Mouse (Mus musculus) megakaryocyte-erythroid progenitor cell, adult 5-6 weeks (primary cell): ENCODE results near the gene Gm21905. TPM values are rescaled to one million over a fixed set of nuclear protein-coding genes. Genes with fewer than 3 reads are reported as not detected.

Experiments
- total RNA-seq, 2 experiments: library from RNA; stranded (forward) in 1 of 2; stranded (reverse) in 1 of 2; fragments of 200-1000, 215-1000 nt in 1 of 2; fragments of >200 nt in 1 of 2; fragmentation: Nextera tagmentation in 1 of 2; gene quantifications; 2 replicates each; pipeline ENCODE4 v1.2.3; 2014 to 2017

Gm21905 gene
- total RNA-seq, 2 experiments from 2014 or later, result not detected

Other genes starting within 250 kb of the Gm21905 start
- gene Atp8a1, start 99.0 kb downstream of the Gm21905 start, total RNA-seq (2014; fragmentation: Nextera tagmentation), result 163 and 242 TPM in 2 replicates
- 103 and 184 TPM in 2 replicates for gene Atp8a1, start 99.0 kb downstream of the Gm21905 start, total RNA-seq (2017)
- not detected in 2 replicates for gene Gm5108, start 4.8 kb downstream of the Gm21905 start, total RNA-seq (2014; fragmentation: Nextera tagmentation)
- not detected in 2 replicates for gene Gm5108, start 4.8 kb downstream of the Gm21905 start, total RNA-seq (2017)
- gene Grxcr1, start 85.4 kb upstream of the Gm21905 start, total RNA-seq (2014; fragmentation: Nextera tagmentation), result not detected in 2 replicates
- gene Grxcr1, start 85.4 kb upstream of the Gm21905 start, total RNA-seq (2017), result not detected in 2 replicates